ENCODE assay signal across 15 mouse cellular contexts in the genomic region with DNA sequence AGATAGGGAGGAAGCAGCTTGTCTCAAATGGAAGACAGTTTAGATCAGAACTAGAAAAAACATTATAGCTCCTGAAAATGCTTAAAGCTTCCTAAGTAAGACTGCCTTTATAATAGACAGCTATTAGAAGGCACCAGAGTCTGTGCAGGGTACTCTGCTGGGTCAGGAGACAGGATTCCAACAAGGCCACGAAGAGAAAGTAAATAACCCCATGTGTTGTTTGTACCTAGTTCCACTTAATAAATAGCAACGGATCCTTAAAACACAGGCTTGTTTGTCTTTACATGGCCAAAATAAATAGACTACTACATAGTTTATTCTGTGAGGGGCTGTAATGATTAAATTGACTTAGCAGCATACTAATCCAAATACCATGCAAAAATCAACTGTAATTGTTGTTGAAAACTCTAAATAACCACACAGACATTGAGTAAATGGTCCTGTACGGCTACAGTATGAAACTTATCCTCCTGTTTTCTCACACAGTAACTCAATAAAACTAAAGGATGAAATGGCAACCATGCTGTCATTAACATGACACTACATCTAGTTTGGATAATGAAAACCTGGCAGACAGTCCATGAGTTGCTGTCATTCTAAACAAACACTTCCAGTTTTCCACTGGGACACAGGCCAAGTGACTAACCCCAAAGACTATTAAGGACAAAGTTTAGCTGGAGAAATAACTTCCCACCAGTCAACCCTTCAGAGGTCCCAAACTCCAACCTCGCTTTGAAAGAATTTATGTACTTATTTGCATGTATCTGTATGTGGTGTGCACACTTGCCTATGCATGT. TPM values are rescaled to one million over a fixed set of nuclear protein-coding genes. Genes with fewer than 3 reads are reported as not detected.
DNase-seq lines count a peak whose midpoint lies in the region; ATAC-seq and TF ChIP-seq lines count a peak whose summit lies in the region.
"Had no signal": no experiment of that assay in that cellular context is flagged by ENCODE, and none has a peak within 500 bp of the region (broad histone marks: within the 10 kb centered on the region; RNA-seq: fewer than 3 reads in every experiment).

No protein-coding gene starts in this region.

- 13% methylated on average over 4 of the region's 4 CpGs for WGBS in liver, adult 2 months
- WGBS in liver, embryonic 11.5 days = 61% methylated on average over 4 of the region's 4 CpGs
- 88% methylated on average over 4 of the region's 4 CpGs for whole genome bisulfite sequencing in forebrain, embryonic 10.5 days

- H3K36me3 ChIP-seq in liver, adult 2 months (ENCODE audit: control insufficient read depth, insufficient read depth, low read length) = no peaks in the 10 kb centered on the region
- H3K36me3 ChIP-seq in liver, embryonic 11.5 days (ENCODE audit: control insufficient read depth, insufficient read depth, low read length) = no peaks in the 10 kb centered on the region
- no peaks in the 10 kb centered on the region for H3K36me3 ChIP-seq in myocyte (ENCODE audit: control insufficient read depth, insufficient read depth)
- no peaks in the 10 kb centered on the region for H3K36me3 ChIP-seq in forebrain, embryonic 10.5 days (replicated peaks)
- H3K36me3 ChIP-seq: hindbrain, embryonic 15.5 days; limb, embryonic 15.5 days; midbrain, embryonic 13.5 days had no signal

- no peak overlapping the region for H3ac ChIP-seq in myocyte (ENCODE audit: control insufficient read depth, insufficient read length)

- no peaks in the 10 kb centered on the region for H3K27me3 ChIP-seq in liver, adult 2 months (ENCODE audit: control insufficient read depth, insufficient read depth, low read length)
- no peaks in the 10 kb centered on the region for H3K27me3 ChIP-seq in liver, embryonic 11.5 days (replicated peaks; ENCODE audit: control insufficient read depth, insufficient read depth, low read length)
- no peaks in the 10 kb centered on the region for H3K27me3 ChIP-seq in myocyte (ENCODE audit: control insufficient read depth, insufficient read depth, insufficient read length)
- no peaks in the 10 kb centered on the region for H3K27me3 ChIP-seq in forebrain, embryonic 10.5 days (ENCODE audit: poor library complexity, severe bottlenecking)
- H3K27me3 ChIP-seq: hindbrain, embryonic 15.5 days; limb, embryonic 15.5 days; midbrain, embryonic 13.5 days had no signal

- no peak overlapping the region for H3K4me2 ChIP-seq in liver, embryonic 11.5 days
- H3K4me2 ChIP-seq in myocyte (ENCODE audit: low read depth) = peak overlapping the region; percentile 30
- H3K4me2 ChIP-seq: hindbrain, embryonic 15.5 days; limb, embryonic 15.5 days; midbrain, embryonic 13.5 days had no signal

- H3K79me2 ChIP-seq in liver, adult 2 months (ENCODE audit: control insufficient read depth, insufficient read depth, low read length) = no peaks in the 10 kb centered on the region
- no peaks in the 10 kb centered on the region for H3K79me2 ChIP-seq in myocyte (ENCODE audit: control insufficient read depth, insufficient read depth)

- H3K4me1 ChIP-seq in liver, adult 2 months (ENCODE audit: control insufficient read depth, insufficient read depth, low read length) = peaks cover 6% of the 10 kb centered on the region
- no peaks in the 10 kb centered on the region for H3K4me1 ChIP-seq in liver, embryonic 11.5 days (replicated peaks; ENCODE audit: control insufficient read depth, insufficient read depth, low read length)
- no peaks in the 10 kb centered on the region for H3K4me1 ChIP-seq in forebrain, embryonic 10.5 days
- H3K4me1 ChIP-seq: hindbrain, embryonic 15.5 days; limb, embryonic 15.5 days; midbrain, embryonic 13.5 days had no signal

- H3K27ac ChIP-seq in liver, adult 2 months (replicated peaks; ENCODE audit: insufficient read depth, low read depth, low read length) = peak overlapping the region; percentile 52
- H3K27ac ChIP-seq in liver, embryonic 11.5 days (ENCODE audit: low read depth, low read length) = no peak overlapping the region
- H3K27ac ChIP-seq in forebrain, embryonic 10.5 days = no peak overlapping the region
- H3K27ac ChIP-seq: hindbrain, embryonic 15.5 days; limb, embryonic 15.5 days; midbrain, embryonic 13.5 days had no signal

- no peaks in the 10 kb centered on the region for H3K9me3 ChIP-seq in liver, embryonic 11.5 days (ENCODE audit: control insufficient read depth, low read length)
- no peaks in the 10 kb centered on the region for H3K9me3 ChIP-seq in forebrain, embryonic 10.5 days
- H3K9me3 ChIP-seq: hindbrain, embryonic 15.5 days; limb, embryonic 15.5 days; midbrain, embryonic 13.5 days had no signal

- H3K9ac ChIP-seq in liver, adult 2 months (ENCODE audit: low read depth, low read length) = no peak overlapping the region
- H3K9ac ChIP-seq in liver, embryonic 11.5 days (ENCODE audit: low read depth, low read length) = no peak overlapping the region
- H3K9ac ChIP-seq: hindbrain, embryonic 15.5 days; limb, embryonic 15.5 days; midbrain, embryonic 13.5 days had no signal

- DNase-seq in adrenal gland, postnatal 14 days = peak; percentile 17
- no peak for DNase-seq in adrenal gland, adult 8-10 months
- DNase-seq in liver, adult 2 months (ENCODE audit: extremely low read depth, low read depth, low spot score) = peak; percentile 92
- no peak for DNase-seq in liver, embryonic 11.5 days (ENCODE audit: low spot score)
- peak; percentile 58 for DNase-seq in kidney, postnatal 10 days
- no peak for DNase-seq in forebrain, embryonic 10.5 days (ENCODE audit: extremely low spot score, low spot score)
- DNase-seq: gastrocnemius, postnatal 25 days; layer of hippocampus, postnatal 36 days; thymus, postnatal 36 days had no signal

- no peak for TF ChIP-seq CTCF in liver, adult 2 months (IDR thresholded peaks at IDR 0.05; ENCODE audit: low read depth, low read length)

- no peak for TF ChIP-seq POLR2A in liver, adult 2 months (IDR thresholded peaks at IDR 0.05; ENCODE audit: extremely low read depth, insufficient read depth, low read length)
- no peak for TF ChIP-seq POLR2A in myocyte (IDR thresholded peaks at IDR 0.05; ENCODE audit: insufficient read length, low read depth)

- no peak overlapping the region for H3K4me3 ChIP-seq in liver, adult 2 months (ENCODE audit: insufficient read depth, low read depth, low read length)
- no peak overlapping the region for H3K4me3 ChIP-seq in liver, embryonic 11.5 days (ENCODE audit: low read depth, low read length)
- no peak overlapping the region for H3K4me3 ChIP-seq in myocyte
- no peak overlapping the region for H3K4me3 ChIP-seq in forebrain, embryonic 10.5 days
- H3K4me3 ChIP-seq: hindbrain, embryonic 15.5 days; limb, embryonic 15.5 days; midbrain, embryonic 13.5 days had no signal

- ATAC-seq in liver, embryonic 11.5 days (replicated peaks; ENCODE audit: low FRiP score) = no peak
- ATAC-seq in cerebellum, adult (ENCODE audit: insufficient number of reproducible peaks, low FRiP score, low TSS enrichment) = no peak
- ATAC-seq: midbrain, embryonic 13.5 days had no signal

TF ChIP-seq in myocyte, 11 proteins besides CTCF, POLR2A, EP300 and RAD21:
- no peak for TF ChIP-seq MYOG (IDR thresholded peaks at IDR 0.05; ENCODE audit: control insufficient read depth in 1 of 3, insufficient read depth in 1 of 3, insufficient read length in 2 of 3, low read depth in 2 of 3)
- no peak for TF ChIP-seq USF1 (IDR thresholded peaks at IDR 0.05; ENCODE audit: low read depth)
- no peak for TF ChIP-seq SRF (IDR thresholded peaks at IDR 0.05; ENCODE audit: control insufficient read depth, insufficient read length, low read depth)
- no peak for TF ChIP-seq E2F4 (IDR thresholded peaks at IDR 0.05; ENCODE audit: insufficient read depth)
- TF ChIP-seq CEBPB (IDR thresholded peaks at IDR 0.05; ENCODE audit: insufficient read depth, poor library complexity, severe bottlenecking) = no peak
- TF ChIP-seq REST (IDR thresholded peaks at IDR 0.05; ENCODE audit: insufficient read depth, insufficient read length) = no peak
- no peak for TF ChIP-seq POLR2AphosphoS2 (IDR thresholded peaks at IDR 0.05; ENCODE audit: insufficient read length, low read depth)
- no peak for TF ChIP-seq MYOD1 (IDR thresholded peaks at IDR 0.05; ENCODE audit: control insufficient read depth in 1 of 3, insufficient read length in 2 of 3, low read depth in 2 of 3)
- TF ChIP-seq TCF3 (IDR thresholded peaks at IDR 0.05; ENCODE audit: insufficient read length, low read depth) = no peak

RNA-seq across cellular contexts. Expression of gene Rnf152, which starts 27.8 kb away (rescaled TPM):
- 11.2 and 15.8 TPM in 2 replicates for total RNA-seq in adrenal gland, postnatal 14 days (2021)
- total RNA-seq in adrenal gland, adult 8-10 months (2022) = 1 to 10 TPM; 1.3 to 2.2 (median 2.0) TPM
- 10.0 and 12.7 TPM in 2 replicates for total RNA-seq in liver, adult 2 months (2014; rRNA removed)
- 2.2 and 2.4 TPM in 2 replicates for polyA plus RNA-seq in liver, adult 2 months (2012; rRNA removed)
- polyA plus RNA-seq in liver, embryonic 11.5 days (2014; fragmentation: Nextera tagmentation; extraction: Ambion mirVana) = 0.05 and 0.10 TPM in 2 replicates
- 0.01 TPM for polyA plus RNA-seq in myocyte (2012; fragmentation: generic; extraction: Trizol)
- 0.89 and 1.1 TPM in 2 replicates for polyA plus RNA-seq in forebrain, embryonic 10.5 days (2016; fragmentation: Nextera tagmentation; extraction: Ambion mirVana)
- total RNA-seq: common myeloid progenitor, adult 5-6 weeks had no signal

Comparison
In these comparisons a context has a peak if more than half of its experiments do, and no peak if none do; other contexts are left out.
1. DNase-seq: peak in adrenal gland, postnatal 14 days (single experiment), liver, adult 2 months (single experiment) and kidney, postnatal 10 days (single experiment); none in adrenal gland, adult 8-10 months (single experiment), liver, embryonic 11.5 days (single experiment) and forebrain, embryonic 10.5 days (single experiment).